Mouse (Mus musculus) intestine, postnatal 0 days (tissue): Measurements from ENCODE around the gene Fto. TPM values are rescaled to one million over a fixed set of nuclear protein-coding genes. Genes with fewer than 3 reads are reported as not detected.

Source experiments
- ATAC-seq: fragments of 200-750 bp; cut with Nextera tagmentation; 2 replicates; pipeline ENCODE4 v1.8.0; 2017; ENCODE audit warnings: mild to moderate bottlenecking, moderate TSS enrichment, moderate library complexity
- H3K27ac ChIP-seq: fragments of 300-500 bp; sonication (generic); 2 replicates; pipeline ENCODE4 v1.5.1; 2014; ENCODE audit warnings: mild to moderate bottlenecking, low read depth, low read length, moderate library complexity
- H3K27me3 ChIP-seq: fragments of 300-500 bp; sonication (generic); replicated peaks from 2 replicates; pipeline ENCODE4 v1.6.1; 2014; ENCODE audit warnings: low read length, mixed read lengths; ENCODE audit not compliant: control insufficient read depth, insufficient read depth
- H3K36me3 ChIP-seq: fragments of 300-500 bp; sonication (generic); 2 replicates; pipeline ENCODE4 v1.6.1; 2014; ENCODE audit warnings: mild to moderate bottlenecking, moderate library complexity; ENCODE audit not compliant: control insufficient read depth, insufficient read depth
- H3K4me1 ChIP-seq: fragments of 300-500 bp; sonication (generic); replicated peaks from 2 replicates; pipeline ENCODE4 v1.6.1; 2014; ENCODE audit warnings: antibody characterized with exemption, low read length, mixed read lengths; ENCODE audit not compliant: control insufficient read depth, insufficient read depth
- H3K4me2 ChIP-seq: fragments of 300-500 bp; sonication (generic); replicated peaks from 2 replicates; pipeline ENCODE4 v1.6.1; 2014; ENCODE audit warnings: low read depth, mild to moderate bottlenecking, moderate library complexity
- H3K4me3 ChIP-seq: fragments of 300-500 bp; sonication (generic); 2 replicates; pipeline ENCODE4 v1.5.1; 2014; ENCODE audit warnings: low read depth, low read length
- H3K9ac ChIP-seq: fragments of 300-500 bp; sonication (generic); 2 replicates; pipeline ENCODE4 v1.6.1; 2014; ENCODE audit warnings: mild to moderate bottlenecking, low read depth, low read length
- H3K9me3 ChIP-seq: fragments of 300-500 bp; sonication (generic); 2 replicates; pipeline ENCODE4 v1.6.1; 2016; ENCODE audit warnings: mixed run types; ENCODE audit not compliant: control insufficient read depth
- CTCF ChIP-seq: sonication (generic); IDR thresholded peaks from 2 replicates; pipeline ENCODE4 v1.5.1; 2016; ENCODE audit warnings: low read depth, mild to moderate bottlenecking, control low read depth, antibody characterized with exemption, moderate library complexity
- WGBS: fragments of 180-500 bp; shearing (Covaris S2); extraction: QIAGEN DNeasy Blood & Tissue Kit; methylation state at CpG from one replicate; pipeline ENCODE4 v1.1.7; 2014; 5-methylcytosine and 5-hydroxymethylcytosine counted together
- polyA plus RNA-seq: library from polyadenylated mRNA; unstranded; fragments of >200 nt; fragmentation: Nextera tagmentation; extraction: Ambion mirVana; gene quantifications from 2 replicates; pipeline ENCODE4 v1.2.1, GENCODE M21; 2015

The Fto gene
- polyA plus RNA-seq, 1 experiment from 2014 or later: 21.7 TPM

DNA sequence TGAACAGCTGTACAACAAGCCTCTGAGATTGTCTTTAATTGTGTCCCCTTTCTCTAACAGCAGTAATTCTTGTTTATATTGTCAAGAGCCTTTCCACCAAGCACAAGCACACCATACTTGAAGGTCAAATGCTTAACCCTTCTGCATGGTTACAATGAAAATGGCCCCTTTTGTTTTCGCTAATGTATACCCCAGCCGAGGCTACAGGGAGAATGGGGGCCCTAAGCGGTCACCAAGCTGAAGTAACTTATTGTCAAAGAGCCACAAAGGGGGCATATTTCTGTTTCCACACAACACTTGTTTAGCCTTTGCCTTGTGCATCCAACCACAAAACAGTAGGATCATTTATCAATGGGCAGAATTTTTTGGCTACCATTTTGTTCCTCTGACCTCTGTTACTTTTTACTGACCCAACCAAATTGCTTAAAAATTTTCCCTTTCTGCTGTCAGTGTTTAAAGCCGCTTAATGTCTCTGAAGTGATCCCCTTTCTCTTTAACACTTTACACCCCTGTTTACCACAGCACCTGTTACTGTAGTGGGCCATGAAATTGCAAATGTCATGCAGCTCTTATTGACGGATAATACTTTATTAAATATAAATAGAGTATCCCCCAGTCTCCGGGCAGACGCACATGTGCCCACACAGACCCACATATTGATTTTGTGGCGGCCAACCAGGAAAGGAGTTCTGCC is 196.0 kb downstream of the Fto start:
- no peaks in the 10 kb centered on the region for H3K36me3 ChIP-seq
- no peak for TF ChIP-seq CTCF
- H3K9me3 ChIP-seq: no peaks in the 10 kb centered on the region
- ATAC-seq: no peak
- no peak overlapping the region for H3K4me2 ChIP-seq
- no peak overlapping the region for H3K9ac ChIP-seq
- H3K4me1 ChIP-seq: peaks cover 14% of the 10 kb centered on the region
- H3K27me3 ChIP-seq: no peaks in the 10 kb centered on the region
- WGBS: 87% methylated on average over 8 of the region's 8 CpGs
- no peak overlapping the region for H3K27ac ChIP-seq
- H3K4me3 ChIP-seq: no peak overlapping the region

DNA sequence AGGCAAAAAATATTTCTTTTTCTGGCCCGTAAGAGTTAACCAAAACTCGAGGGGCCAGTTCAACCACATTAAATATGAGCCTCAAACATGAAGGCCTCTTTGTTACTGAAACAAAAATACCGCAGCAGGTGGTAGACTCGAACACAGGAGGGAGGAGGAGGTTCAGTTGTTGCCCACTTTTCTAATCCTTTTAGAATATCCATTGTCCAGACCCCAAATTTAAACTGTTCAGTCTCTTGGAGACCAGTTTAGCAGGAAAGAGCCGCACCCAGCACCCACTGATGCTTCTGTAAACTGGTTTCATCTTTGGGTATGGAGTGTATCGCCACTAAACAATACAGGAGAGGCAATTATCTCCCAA is 196.6 kb downstream of the Fto start:
- H3K27ac ChIP-seq: no peak overlapping the region
- TF ChIP-seq CTCF: no peak
- ATAC-seq: no peak
- WGBS: 85% methylated on average over 6 of the region's 6 CpGs
- peaks cover 9% of the 10 kb centered on the region; the same call in 1 of the 2 replicates for H3K4me1 ChIP-seq
- no peak overlapping the region for H3K9ac ChIP-seq
- H3K4me2 ChIP-seq: no peak overlapping the region
- H3K36me3 ChIP-seq: no peaks in the 10 kb centered on the region
- H3K9me3 ChIP-seq: no peaks in the 10 kb centered on the region
- no peak overlapping the region for H3K4me3 ChIP-seq
- no peaks in the 10 kb centered on the region for H3K27me3 ChIP-seq

DNA sequence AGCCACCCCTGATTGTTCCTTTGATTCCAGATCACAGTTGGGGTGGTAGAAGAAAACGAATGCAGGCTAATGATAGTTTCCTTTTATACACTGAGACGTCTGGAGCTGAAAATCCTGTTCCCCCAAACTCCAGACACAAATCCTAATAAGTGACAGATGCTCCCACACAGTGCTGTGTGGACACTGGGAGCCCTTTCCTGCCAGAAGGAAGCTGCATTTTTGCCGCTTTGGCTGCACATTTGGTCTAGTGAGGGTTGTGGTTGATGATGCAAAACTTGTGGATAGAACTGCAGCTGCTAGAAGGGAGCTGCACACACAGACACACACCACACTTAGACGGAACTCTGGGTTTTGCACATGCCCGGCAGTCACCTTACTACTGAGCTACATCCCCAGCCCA is 197.4 kb downstream of the Fto start:
- Histone ChIP-seq H3K27ac (no peak overlapping the region), H3K27me3 (no peaks in the 10 kb centered on the region), H3K9ac (no peak overlapping the region), H3K36me3 (no peaks in the 10 kb centered on the region), H3K9me3 (no peaks in the 10 kb centered on the region), H3K4me2 (no peak overlapping the region), H3K4me1 (peaks cover 5% of the 10 kb centered on the region; the same call in 1 of the 2 replicates), H3K4me3 (no peak overlapping the region)
- TF ChIP-seq CTCF: no peak
- ATAC-seq: no peak
- WGBS: 74% methylated on average over 5 of the region's 5 CpGs

DNA sequence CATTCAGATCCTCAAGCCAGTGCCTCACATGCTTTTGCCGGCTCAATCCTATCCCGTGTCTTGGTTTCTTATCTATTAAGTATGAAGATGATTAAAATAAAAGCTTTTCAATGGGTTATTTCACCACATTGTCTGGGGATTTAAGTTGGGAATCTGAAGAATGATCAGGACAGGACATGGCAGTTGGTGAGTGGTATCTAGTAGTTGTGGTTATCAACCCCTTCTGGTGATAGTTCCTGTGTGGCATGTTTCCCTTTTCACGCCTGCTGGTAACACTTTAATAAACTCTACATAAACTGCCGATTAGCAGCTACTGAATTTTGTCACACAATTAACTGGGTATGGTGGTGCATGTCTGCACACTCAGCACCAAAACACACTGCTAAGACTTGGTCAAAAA is 198.6 kb downstream of the Fto start:
- no peak overlapping the region for H3K9ac ChIP-seq
- WGBS: 94% methylated on average over 4 of the region's 4 CpGs
- no peaks in the 10 kb centered on the region for H3K9me3 ChIP-seq
- H3K4me2 ChIP-seq: no peak overlapping the region
- ATAC-seq: no peak
- H3K4me1 ChIP-seq: no peaks in the 10 kb centered on the region
- no peak for TF ChIP-seq CTCF
- H3K36me3 ChIP-seq: no peaks in the 10 kb centered on the region
- no peak overlapping the region for H3K4me3 ChIP-seq
- no peak overlapping the region for H3K27ac ChIP-seq
- no peaks in the 10 kb centered on the region for H3K27me3 ChIP-seq

DNA sequence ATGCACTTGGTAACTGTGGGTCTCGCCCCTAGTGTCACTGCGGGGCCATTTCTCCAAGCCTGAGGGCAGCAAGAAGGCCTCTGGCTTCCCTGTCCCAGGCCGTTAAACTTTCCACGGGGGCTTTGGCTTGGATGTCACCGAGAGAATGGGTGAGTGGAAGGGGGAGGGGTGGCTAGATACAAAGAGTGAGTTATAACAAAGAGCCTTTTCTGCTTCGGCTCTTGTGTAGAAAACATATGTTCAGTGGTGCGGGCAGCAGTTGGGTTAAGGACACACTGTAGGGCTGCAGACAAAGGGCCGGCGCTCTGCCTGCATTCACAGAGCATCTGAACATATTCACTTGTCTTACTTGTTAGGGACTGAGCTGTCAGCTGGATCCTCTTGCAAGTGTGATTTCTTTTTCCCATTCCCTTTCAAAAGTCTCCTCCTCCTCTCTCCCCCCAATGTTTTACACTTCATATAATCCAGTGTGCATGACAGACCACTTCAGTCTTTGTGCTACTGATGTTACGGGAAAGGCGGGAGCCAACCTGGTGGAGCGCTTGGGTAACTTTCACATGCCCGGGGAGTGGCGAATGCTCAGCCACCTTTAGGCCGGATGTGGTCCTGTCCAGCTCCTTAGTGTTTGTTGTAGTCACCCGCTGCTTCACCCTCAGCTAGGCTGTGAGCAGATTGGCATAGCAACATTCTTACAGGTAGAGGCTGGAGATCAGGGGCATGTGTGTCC is 201.6 kb downstream of the Fto start:
- Histone ChIP-seq H3K9ac (no peak overlapping the region), H3K4me3 (no peak overlapping the region), H3K9me3 (no peaks in the 10 kb centered on the region), H3K4me1 (no peaks in the 10 kb centered on the region), H3K4me2 (no peak overlapping the region), H3K27ac (no peak overlapping the region), H3K36me3 (no peaks in the 10 kb centered on the region), H3K27me3 (no peaks in the 10 kb centered on the region)
- 81% methylated on average over 16 of the region's 16 CpGs for WGBS
- ATAC-seq: no peak
- no peak for TF ChIP-seq CTCF

GRCm38 (mm10) chr8:91516422-91516821 is 203.1 kb downstream of the Fto start:
- ATAC-seq: no peak
- 67% methylated on average over 7 of the region's 7 CpGs for WGBS

More at GRCm38 (mm10) chr8:91516422-91516821, 203.1 kb downstream of the Fto start:
- no peak for TF ChIP-seq CTCF
- no peaks in the 10 kb centered on the region for H3K36me3 ChIP-seq
- H3K9ac ChIP-seq: no peak overlapping the region
- H3K27me3 ChIP-seq: no peaks in the 10 kb centered on the region
- H3K27ac ChIP-seq: no peak overlapping the region
- no peaks in the 10 kb centered on the region for H3K4me1 ChIP-seq
- H3K9me3 ChIP-seq: no peaks in the 10 kb centered on the region
- H3K4me3 ChIP-seq: no peak overlapping the region
- H3K4me2 ChIP-seq: no peak overlapping the region
